Mouse (Mus musculus): ENCODE measurements at regions not wholly inside any gene's neighbourhood (a gene's known extent, or its start where the extent isn't known, plus 50 kb on each side); places are given as distances from the start of the nearest gene placed in this dataset.
"Not testable (repeated sequence)": the region's sequence is repeated elsewhere in the genome, so short reads cannot be mapped to it uniquely, and the experiment has no call there.

- Histone ChIP-seq H3K4me3 (replicated peaks) (no peak overlapping the region), H3K36me3 (no peaks in the 10 kb centered on the region), H3K4me2 (replicated peaks) (no peak overlapping the region), H3K27me3 (no peaks in the 10 kb centered on the region), H3K9ac (no peak overlapping the region), H3K4me1 (no peaks in the 10 kb centered on the region), H3K27ac (replicated peaks) (no peak overlapping the region), H3K9me3 (replicated peaks) (peaks cover 5% of the 10 kb centered on the region; the same call in 1 of the 2 replicates)
- ATAC-seq (ENCODE audit: insufficient number of reproducible peaks, low FRiP score, low TSS enrichment, low read depth): no peak
- 62% methylated on average over 2 of the region's 2 CpGs for WGBS
These were observed 1020.6 kb downstream of the Adam6a start for GRCm38 (mm10) chr12:114564329-114564728.

- no peaks in the 10 kb centered on the region for H3K36me3 ChIP-seq
- H3K9ac ChIP-seq: no peak overlapping the region
- ATAC-seq (ENCODE audit: insufficient number of reproducible peaks, low FRiP score, low TSS enrichment, low read depth): no peak
- no peak overlapping the region for H3K4me3 ChIP-seq (replicated peaks)
- no peaks in the 10 kb centered on the region for H3K4me1 ChIP-seq
- H3K27me3 ChIP-seq: no peaks in the 10 kb centered on the region
- no peak overlapping the region for H3K4me2 ChIP-seq (replicated peaks)
- no peak overlapping the region for H3K27ac ChIP-seq (replicated peaks)
- H3K9me3 ChIP-seq (replicated peaks): no peaks in the 10 kb centered on the region; the same call in 1 of the 2 replicates
- WGBS: 55% methylated on average over 1 of the region's 1 CpGs
These were observed 1039.7 kb downstream of the Adam6a start for GRCm38 (mm10) chr12:114583371-114583770.

GRCm38 (mm10) chr12:114587227-114587626 lies 1043.5 kb downstream of the Adam6a start:
- H3K9ac ChIP-seq: no peak overlapping the region
- 65% methylated on average over 2 of the region's 2 CpGs for WGBS
- H3K4me1 ChIP-seq: no peaks in the 10 kb centered on the region
- H3K4me2 ChIP-seq (replicated peaks): no peak overlapping the region
- H3K4me3 ChIP-seq (replicated peaks): no peak overlapping the region
- no peak overlapping the region for H3K27ac ChIP-seq (replicated peaks)
- H3K9me3 ChIP-seq (replicated peaks): no peaks in the 10 kb centered on the region
- ATAC-seq (ENCODE audit: insufficient number of reproducible peaks, low FRiP score, low TSS enrichment, low read depth): no peak
- H3K27me3 ChIP-seq: no peaks in the 10 kb centered on the region
- no peaks in the 10 kb centered on the region for H3K36me3 ChIP-seq

- Histone ChIP-seq H3K4me1 (no peaks in the 10 kb centered on the region), H3K9ac (no peak overlapping the region), H3K27ac (replicated peaks) (no peak overlapping the region), H3K27me3 (no peaks in the 10 kb centered on the region), H3K36me3 (no peaks in the 10 kb centered on the region), H3K4me3 (replicated peaks) (no peak overlapping the region), H3K9me3 (replicated peaks) (peaks cover 2% of the 10 kb centered on the region; the same call in 1 of the 2 replicates), H3K4me2 (replicated peaks) (no peak overlapping the region)
- 70% methylated on average over 1 of the region's 1 CpGs for WGBS
- no peak for ATAC-seq (ENCODE audit: insufficient number of reproducible peaks, low FRiP score, low TSS enrichment, low read depth)
These were observed 1054.0 kb downstream of the Adam6a start for GRCm38 (mm10) chr12:114597672-114598071.

- Histone ChIP-seq H3K4me3 (replicated peaks) (no peak overlapping the region), H3K27me3 (no peaks in the 10 kb centered on the region), H3K4me2 (replicated peaks) (no peak overlapping the region), H3K9ac (no peak overlapping the region), H3K27ac (replicated peaks) (no peak overlapping the region), H3K4me1 (no peaks in the 10 kb centered on the region), H3K36me3 (no peaks in the 10 kb centered on the region), H3K9me3 (replicated peaks) (no peaks in the 10 kb centered on the region)
- ATAC-seq (ENCODE audit: insufficient number of reproducible peaks, low FRiP score, low TSS enrichment, low read depth): no peak
These were observed 1065.5 kb downstream of the Adam6a start for GRCm38 (mm10) chr12:114609171-114609570.

- 69% methylated on average over 2 of the region's 2 CpGs for WGBS
- no peak for ATAC-seq (ENCODE audit: insufficient number of reproducible peaks, low FRiP score, low TSS enrichment, low read depth)
- H3K9ac ChIP-seq: no peak overlapping the region
- H3K27me3 ChIP-seq: no peaks in the 10 kb centered on the region
- H3K4me2 ChIP-seq (replicated peaks): no peak overlapping the region
- H3K4me1 ChIP-seq: no peaks in the 10 kb centered on the region
- H3K36me3 ChIP-seq: no peaks in the 10 kb centered on the region
- H3K27ac ChIP-seq (replicated peaks): no peak overlapping the region
- H3K9me3 ChIP-seq (replicated peaks): no peaks in the 10 kb centered on the region; the same call in 1 of the 2 replicates
- H3K4me3 ChIP-seq (replicated peaks): no peak overlapping the region
These were observed 1068.4 kb downstream of the Adam6a start for GRCm38 (mm10) chr12:114612108-114612507.

- Histone ChIP-seq H3K9me3 (replicated peaks) (peaks cover 4% of the 10 kb centered on the region), H3K9ac (no peak overlapping the region), H3K27me3 (no peaks in the 10 kb centered on the region), H3K4me1 (no peaks in the 10 kb centered on the region), H3K27ac (replicated peaks) (no peak overlapping the region), H3K36me3 (no peaks in the 10 kb centered on the region), H3K4me3 (replicated peaks) (no peak overlapping the region), H3K4me2 (replicated peaks) (no peak overlapping the region)
- ATAC-seq (ENCODE audit: insufficient number of reproducible peaks, low FRiP score, low TSS enrichment, low read depth): no peak
- WGBS: 62% methylated on average over 3 of the region's 3 CpGs
These were observed 1071.5 kb downstream of the Adam6a start for GRCm38 (mm10) chr12:114615179-114615578.

- H3K9me3 ChIP-seq (replicated peaks): peaks cover 4% of the 10 kb centered on the region
- no peak overlapping the region for H3K27ac ChIP-seq (replicated peaks)
- ATAC-seq (ENCODE audit: insufficient number of reproducible peaks, low FRiP score, low TSS enrichment, low read depth): no peak
- H3K4me1 ChIP-seq: no peaks in the 10 kb centered on the region
- no peak overlapping the region for H3K4me3 ChIP-seq (replicated peaks)
- H3K36me3 ChIP-seq: no peaks in the 10 kb centered on the region
- H3K27me3 ChIP-seq: no peaks in the 10 kb centered on the region
- H3K9ac ChIP-seq: no peak overlapping the region
- no peak overlapping the region for H3K4me2 ChIP-seq (replicated peaks)
- WGBS: 83% methylated on average over 1 of the region's 1 CpGs
These were observed 1072.0 kb downstream of the Adam6a start for GRCm38 (mm10) chr12:114615712-114616111.

- H3K36me3 ChIP-seq: no peaks in the 10 kb centered on the region
- H3K4me3 ChIP-seq (replicated peaks): no peak overlapping the region
- H3K27me3 ChIP-seq: no peaks in the 10 kb centered on the region
- no peak overlapping the region for H3K27ac ChIP-seq (replicated peaks)
- H3K9ac ChIP-seq: no peak overlapping the region
- no peak overlapping the region for H3K4me2 ChIP-seq (replicated peaks)
- WGBS: 60% methylated on average over 1 of the region's 1 CpGs
- no peaks in the 10 kb centered on the region for H3K4me1 ChIP-seq
- 0 out of 2 replicates have a peak, but pooled peaks cover 4% of the 10 kb centered on the region for H3K9me3 ChIP-seq (replicated peaks)
- ATAC-seq (ENCODE audit: insufficient number of reproducible peaks, low FRiP score, low TSS enrichment, low read depth): no peak
These were observed 1097.4 kb downstream of the Adam6a start for GRCm38 (mm10) chr12:114641089-114641488.

- no peak for ATAC-seq (ENCODE audit: insufficient number of reproducible peaks, low FRiP score, low TSS enrichment, low read depth)
- Histone ChIP-seq H3K27ac (replicated peaks) (no peak overlapping the region), H3K4me1 (no peaks in the 10 kb centered on the region), H3K9me3 (replicated peaks) (no peaks in the 10 kb centered on the region), H3K4me2 (replicated peaks) (no peak overlapping the region), H3K9ac (no peak overlapping the region), H3K36me3 (no peaks in the 10 kb centered on the region), H3K27me3 (no peaks in the 10 kb centered on the region), H3K4me3 (replicated peaks) (no peak overlapping the region)
- 81% methylated on average over 3 of the region's 3 CpGs for WGBS
These were observed 1102.7 kb downstream of the Adam6a start for GRCm38 (mm10) chr12:114646372-114646771.

GRCm38 (mm10) chr12:114650432-114651101 lies 1106.9 kb downstream of the Adam6a start:
- H3K4me1 ChIP-seq; H3K9ac ChIP-seq; H3K27me3 ChIP-seq; H3K4me2 ChIP-seq (replicated peaks); H3K4me3 ChIP-seq (replicated peaks); H3K9me3 ChIP-seq (replicated peaks); H3K27ac ChIP-seq (replicated peaks); ATAC-seq (ENCODE audit: insufficient number of reproducible peaks, low FRiP score, low TSS enrichment, low read depth); H3K36me3 ChIP-seq: not testable (repeated sequence)
- WGBS: 100% methylated on average over 1 of the region's 1 CpGs

- H3K4me2 ChIP-seq (replicated peaks); H3K4me3 ChIP-seq (replicated peaks); H3K9ac ChIP-seq; H3K27ac ChIP-seq (replicated peaks); H3K4me1 ChIP-seq; H3K9me3 ChIP-seq (replicated peaks); H3K27me3 ChIP-seq; ATAC-seq (ENCODE audit: insufficient number of reproducible peaks, low FRiP score, low TSS enrichment, low read depth); H3K36me3 ChIP-seq: not testable (repeated sequence)
- 85% methylated on average over 2 of the region's 2 CpGs for WGBS
These were observed 1113.4 kb downstream of the Adam6a start for GRCm38 (mm10) chr12:114657134-114657533.
